Mouse (Mus musculus) CD4-positive helper T cell, adult 2 months (primary cell): ENCODE data around the gene Dchs2.

Experiments
- DNase-seq: peaks from one replicate; pipeline ENCODE4 v3.0.0-alpha.2; 2012; ENCODE audit warnings: low read depth, missing footprints, low spot score

Dchs2 gene

DNA sequence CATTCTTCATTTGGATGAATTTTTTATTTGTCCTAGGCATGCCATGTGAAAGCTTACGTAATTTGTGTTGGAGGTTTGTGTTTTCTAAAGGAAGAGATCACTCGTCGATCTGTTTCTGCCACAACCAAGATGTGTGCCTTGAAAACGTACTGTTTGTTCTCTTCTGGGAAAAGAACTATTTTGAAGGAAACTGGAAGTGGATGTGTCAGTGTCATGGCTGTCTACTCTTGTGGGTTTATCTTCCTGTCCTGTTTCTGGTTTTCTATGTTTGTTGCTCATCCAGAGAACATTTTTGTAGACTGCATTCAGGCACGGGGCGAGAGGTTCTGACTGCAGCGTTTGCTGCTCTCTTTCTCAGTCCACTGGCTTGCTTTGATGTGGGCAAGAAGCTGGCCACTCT is 124.2 kb downstream of the Dchs2 start:
- DNase-seq, result no peak

DNA sequence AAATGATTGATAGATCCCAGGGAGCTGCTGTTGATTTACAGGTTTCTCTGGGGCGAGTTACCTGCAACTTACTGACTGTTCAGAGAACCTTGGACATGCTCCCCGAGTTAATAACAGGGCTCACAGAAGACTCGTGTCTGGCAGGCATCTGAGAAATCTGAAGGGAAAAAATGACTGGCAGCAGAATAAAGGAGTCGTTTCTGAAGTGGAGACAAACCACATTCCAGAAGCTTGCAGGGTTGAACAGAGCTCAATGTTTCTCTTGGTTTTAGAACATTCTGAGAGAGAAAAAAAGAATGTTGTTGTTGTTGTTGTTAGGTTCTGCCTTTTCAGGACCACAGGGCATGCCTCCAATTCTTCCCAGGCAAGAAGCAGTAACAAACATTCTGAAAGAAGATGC is 131.7 kb downstream of the Dchs2 start:
- no peak for DNase-seq

DNA sequence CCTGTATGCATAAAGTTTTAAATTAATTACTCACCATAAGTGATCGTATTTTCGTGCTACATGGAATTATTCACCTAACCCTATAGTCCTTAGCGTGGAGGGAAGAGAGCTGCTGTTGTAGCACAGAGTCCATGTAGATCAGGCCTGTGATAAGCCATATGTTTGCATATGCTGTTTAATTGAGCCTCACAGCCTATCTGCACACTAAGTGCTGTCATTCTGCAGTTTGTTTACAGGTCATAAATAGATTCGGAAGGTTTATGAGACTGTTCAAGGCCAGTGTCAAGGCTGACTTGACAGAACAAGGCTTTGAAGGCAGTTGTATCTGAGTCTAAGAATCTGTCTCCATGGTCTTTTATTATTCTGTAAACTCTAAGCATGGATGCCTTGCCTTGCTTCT is 138.3 kb downstream of the Dchs2 start:
- no peak for DNase-seq

DNA sequence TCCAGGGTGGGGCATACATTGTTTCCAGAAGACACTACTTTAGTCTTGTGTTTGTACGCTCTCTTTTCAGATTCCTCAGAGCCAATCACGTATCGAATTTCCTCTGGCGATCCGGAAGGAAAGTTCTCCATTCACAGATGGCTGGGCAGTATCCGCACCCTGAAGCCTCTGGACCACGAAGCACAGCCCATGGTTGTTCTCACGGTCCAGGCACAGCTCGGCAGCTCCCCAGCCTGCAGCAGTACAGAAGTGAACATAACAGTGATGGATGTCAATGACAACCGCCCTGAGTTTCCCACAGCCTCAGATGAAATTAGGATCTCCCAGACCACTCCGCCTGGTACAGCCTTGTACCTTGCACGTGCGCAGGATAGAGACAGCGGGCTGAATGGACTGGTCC is 142.5 kb downstream of the Dchs2 start:
- DNase-seq, result no peak

GRCm38 (mm10) chr3:83270982-83271381 is 143.2 kb downstream of the Dchs2 start:
- DNase-seq, result no peak

DNA sequence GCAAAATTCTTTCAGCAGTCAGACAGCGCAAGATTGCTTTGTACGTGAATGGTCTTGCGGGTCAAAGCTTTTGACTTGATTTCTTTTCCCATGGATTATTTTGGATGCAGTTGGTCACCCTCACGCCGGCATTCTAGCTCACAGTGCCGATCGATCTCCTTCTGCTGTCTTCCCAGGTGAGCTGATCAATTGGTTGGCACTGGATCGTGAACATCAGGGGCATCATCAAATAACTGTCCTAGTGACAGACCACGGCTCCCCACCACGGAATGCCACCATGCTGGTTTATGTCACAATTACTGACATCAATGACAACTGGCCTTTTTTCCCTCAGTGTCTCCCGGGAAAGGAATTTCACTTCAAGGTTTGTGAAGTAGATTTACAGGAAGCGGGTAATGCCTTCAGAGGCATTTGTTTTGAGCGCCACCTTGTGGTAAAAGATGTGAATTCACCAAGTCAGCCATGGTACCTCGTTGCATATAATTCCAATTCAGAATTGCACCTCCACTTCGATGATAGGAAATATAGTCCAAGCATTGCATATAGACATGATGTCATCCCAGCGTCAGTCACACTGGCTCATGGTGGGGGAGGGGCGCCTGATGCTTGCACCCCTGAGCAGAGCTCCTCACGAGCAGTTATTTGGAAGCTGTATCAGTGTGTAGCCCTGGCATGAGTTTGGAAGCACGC is 146.0 kb downstream of the Dchs2 start:
- DNase-seq, result no peak

DNA sequence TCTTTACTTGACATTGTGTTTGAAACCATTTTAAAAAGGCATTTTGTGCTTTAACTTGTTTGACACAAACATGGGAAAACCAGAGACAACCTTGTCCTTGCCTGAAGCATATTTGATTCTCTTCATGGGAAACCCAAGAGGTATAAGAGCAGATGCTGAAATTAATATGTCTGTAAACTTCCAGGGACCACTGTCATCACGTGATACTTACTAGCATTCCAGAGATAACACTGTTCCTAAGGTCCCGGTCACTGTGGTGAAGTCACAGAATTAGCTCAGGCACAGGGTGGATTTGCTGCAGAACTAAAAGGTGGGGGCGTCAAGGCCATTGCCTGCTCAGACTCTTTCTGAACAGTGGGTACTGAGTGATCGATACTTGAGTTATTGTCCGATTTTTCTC is 148.0 kb downstream of the Dchs2 start:
- DNase-seq, result no peak

- DNase-seq, result no peak
Measured at GRCm38 (mm10) chr3:83283882-83284281, 156.1 kb downstream of the Dchs2 start.

- no peak for DNase-seq
Measured at GRCm38 (mm10) chr3:83286975-83287405, 159.2 kb downstream of the Dchs2 start.

DNA sequence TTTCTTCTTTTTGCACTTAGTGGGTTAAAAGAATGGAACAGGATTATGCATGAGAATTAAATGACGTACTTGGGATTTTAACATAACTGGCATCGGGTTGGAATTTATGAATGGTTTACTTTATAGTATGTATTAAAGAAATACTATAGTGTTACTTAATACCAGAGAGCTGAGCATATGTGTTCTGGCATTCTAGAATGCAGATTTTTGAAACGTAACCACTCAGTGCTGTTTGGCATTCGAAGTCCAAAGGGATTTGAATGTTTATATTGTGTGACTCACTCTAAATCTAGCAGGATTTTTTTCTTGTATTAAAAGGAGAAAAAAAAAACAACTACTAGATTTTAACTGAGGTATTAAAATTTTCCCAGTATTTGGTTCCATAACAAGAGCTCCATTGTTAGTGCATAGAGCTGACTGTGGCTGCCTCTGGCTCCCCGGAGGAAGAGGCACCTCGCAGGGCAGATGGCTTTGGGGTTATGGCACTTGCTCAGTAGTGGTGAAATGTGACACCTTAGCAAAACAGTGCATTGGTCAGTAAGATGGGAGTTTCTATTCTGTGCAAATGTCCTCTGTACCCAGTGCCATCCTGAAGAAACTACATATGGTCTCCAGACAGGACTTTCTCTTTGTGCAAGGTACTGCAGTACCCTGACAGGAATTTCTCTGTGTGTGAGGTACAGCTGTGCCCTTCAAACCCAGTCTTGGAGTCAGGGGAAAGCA is 160.5 kb downstream of the Dchs2 start:
- DNase-seq, result no peak

DNA sequence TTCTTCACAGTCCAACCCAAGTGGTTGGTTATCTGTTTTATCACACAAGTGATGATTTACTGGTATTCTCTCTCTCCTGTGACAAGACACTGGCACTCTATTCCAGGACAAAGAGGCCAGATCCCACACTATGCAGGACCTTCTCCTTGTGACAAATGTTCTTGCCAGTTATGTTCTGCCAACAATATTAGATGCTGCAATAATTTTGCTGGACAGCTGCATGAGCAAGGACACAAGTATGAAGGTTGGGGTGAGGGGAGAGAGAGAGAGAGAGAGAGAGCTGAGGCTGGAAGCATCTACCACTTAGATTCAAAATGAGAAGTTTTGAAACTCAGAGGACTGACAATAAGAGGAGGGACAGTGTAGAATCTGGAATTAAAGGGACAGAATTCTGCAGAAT is 162.7 kb downstream of the Dchs2 start:
- DNase-seq, result no peak

- no peak for DNase-seq
Measured at GRCm38 (mm10) chr3:83290953-83291352, 163.2 kb downstream of the Dchs2 start.

DNA sequence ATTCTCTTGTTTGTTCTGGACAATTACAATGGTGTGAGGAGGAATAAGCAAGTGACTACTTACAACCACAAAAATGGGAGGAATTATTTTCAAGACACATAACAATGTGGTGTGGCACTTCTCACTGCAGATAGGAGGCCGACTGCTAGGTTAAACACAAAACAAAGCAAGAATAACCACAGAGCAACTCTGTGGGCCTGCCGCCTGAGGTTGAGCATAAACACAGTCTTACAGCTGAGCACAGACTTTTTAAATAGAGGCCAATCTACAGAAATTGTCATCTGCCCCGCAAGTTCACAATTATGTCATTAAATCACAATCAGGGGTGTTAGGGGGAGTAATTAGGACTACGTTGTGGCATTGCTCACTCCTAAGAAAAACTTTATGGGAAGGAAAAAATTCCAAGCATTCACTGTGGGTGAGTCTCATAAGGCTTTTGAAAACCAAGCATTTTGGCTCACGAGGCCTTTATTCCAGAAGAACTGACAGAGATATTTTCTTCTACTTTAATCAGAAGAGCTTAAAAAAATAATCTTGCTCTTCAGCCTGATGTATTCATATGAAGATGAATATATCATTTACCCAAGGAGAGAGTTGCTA is 172.1 kb downstream of the Dchs2 start:
- no peak for DNase-seq

GRCm38 (mm10) chr3:83303876-83304275 is 176.1 kb downstream of the Dchs2 start:
- DNase-seq, result no peak

- DNase-seq, result no peak
Measured at GRCm38 (mm10) chr3:83345928-83346327, 218.2 kb downstream of the Dchs2 start.

DNA sequence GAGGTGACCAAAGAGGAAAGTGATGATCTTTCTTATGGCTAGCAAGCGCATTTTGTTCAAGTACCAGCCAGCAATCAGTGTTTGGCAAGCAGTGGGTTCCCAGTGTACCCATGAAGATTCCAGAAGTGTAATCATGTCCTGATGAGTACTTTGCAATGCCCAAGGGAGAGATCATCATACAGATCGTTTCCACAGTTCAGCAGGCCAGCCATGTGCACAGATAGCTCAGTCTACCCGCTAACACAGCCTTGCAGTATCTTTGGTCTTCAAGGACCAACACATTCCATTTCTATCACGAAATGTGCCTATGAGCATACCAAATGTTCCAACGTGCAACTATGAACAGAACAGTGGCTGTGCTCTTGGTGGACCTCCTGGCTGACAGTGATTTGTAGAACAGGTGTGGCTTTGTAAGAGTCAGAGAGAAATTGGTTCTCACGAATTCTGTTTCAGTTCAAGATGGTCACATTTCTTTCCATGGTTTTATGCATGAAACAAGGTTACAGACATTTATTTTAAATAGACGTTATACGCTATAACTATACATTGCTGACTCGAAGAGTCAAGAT is 240.8 kb downstream of the Dchs2 start:
- DNase-seq, result no peak

GRCm38 (mm10) chr3:83369871-83370270 is 242.1 kb downstream of the Dchs2 start:
- DNase-seq, result no peak

DNA sequence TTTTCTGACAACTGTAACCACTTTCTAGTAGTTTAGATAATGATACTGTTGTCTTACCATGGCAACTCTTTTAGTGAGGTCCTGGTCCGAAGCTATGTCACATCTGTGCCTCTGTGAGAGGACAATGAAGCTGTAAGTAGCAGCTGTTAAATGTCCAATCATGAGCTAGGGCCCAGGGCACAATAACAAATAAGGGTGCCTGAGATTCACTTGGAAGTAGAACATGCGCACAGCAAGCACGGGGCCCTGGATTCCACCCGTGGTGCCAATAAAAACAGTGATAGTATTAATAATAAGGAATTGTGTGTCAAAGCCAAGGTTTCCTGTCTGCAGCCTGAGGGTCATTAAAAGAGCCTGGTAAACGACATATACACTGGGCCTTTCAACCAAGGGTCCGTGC is 246.6 kb downstream of the Dchs2 start:
- DNase-seq, result no peak

GRCm38 (mm10) chr3:83376834-83377233 is 249.1 kb downstream of the Dchs2 start:
- DNase-seq, result no peak
